ENCODE assay signal across 22 mouse cellular contexts in the genomic region with DNA sequence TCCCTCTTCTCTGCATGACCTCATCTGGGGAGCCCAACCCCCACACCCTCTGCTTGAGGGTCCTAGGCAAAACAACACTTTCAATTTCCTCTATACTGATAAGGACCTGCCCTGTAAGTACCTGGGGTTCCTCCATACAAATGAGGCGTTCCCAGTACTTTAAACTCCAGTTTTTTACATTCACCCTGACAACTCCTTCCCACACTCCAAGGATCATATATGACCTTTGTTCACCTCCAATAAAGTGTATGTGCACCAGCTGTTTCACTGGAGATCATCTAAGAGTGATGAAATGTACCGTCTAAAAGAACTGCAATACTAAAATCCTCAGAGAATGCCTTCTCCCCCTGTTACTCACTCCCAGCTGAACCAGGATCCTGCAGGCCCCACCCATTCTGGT.
DNase-seq lines count a peak whose midpoint lies in the region; ATAC-seq and TF ChIP-seq lines count a peak whose summit lies in the region.
"Had no signal": no experiment of that assay in that cellular context is flagged by ENCODE, and none has a peak within 500 bp of the region (broad histone marks: within the 10 kb centered on the region; RNA-seq: fewer than 3 reads in every experiment).

No protein-coding gene starts in this region.

- no peak overlapping the region for H3K4me2 ChIP-seq in intestine, embryonic 15.5 days (replicated peaks)
- H3K4me2 ChIP-seq in intestine, embryonic 16.5 days (ENCODE audit: low read depth, low read length) = no peak overlapping the region
- no peak overlapping the region for H3K4me2 ChIP-seq in heart, embryonic 11.5 days
- H3K4me2 ChIP-seq: embryonic facial prominence, embryonic 13.5 days; embryonic facial prominence, embryonic 15.5 days; forebrain, embryonic 12.5 days had no signal

- H3K9me3 ChIP-seq in intestine, embryonic 15.5 days = no peaks in the 10 kb centered on the region
- H3K9me3 ChIP-seq in intestine, embryonic 16.5 days (ENCODE audit: control insufficient read depth, low read length) = no peaks in the 10 kb centered on the region
- H3K9me3 ChIP-seq in heart, embryonic 11.5 days (replicated peaks; ENCODE audit: control insufficient read depth, low read length) = no peaks in the 10 kb centered on the region
- H3K9me3 ChIP-seq: embryonic facial prominence, embryonic 13.5 days; embryonic facial prominence, embryonic 15.5 days; forebrain, embryonic 10.5 days; forebrain, embryonic 12.5 days had no signal

- H3K27me3 ChIP-seq in intestine, embryonic 15.5 days (replicated peaks) = no peaks in the 10 kb centered on the region
- no peaks in the 10 kb centered on the region for H3K27me3 ChIP-seq in intestine, embryonic 16.5 days (replicated peaks; ENCODE audit: control insufficient read depth, insufficient read depth, low read length)
- H3K27me3 ChIP-seq in thymus, adult 2 months (ENCODE audit: control insufficient read depth, insufficient read depth, low read length) = no peaks in the 10 kb centered on the region
- no peaks in the 10 kb centered on the region for H3K27me3 ChIP-seq in heart, embryonic 11.5 days (ENCODE audit: control insufficient read depth, insufficient read depth, low read length)
- H3K27me3 ChIP-seq: embryonic facial prominence, embryonic 13.5 days; embryonic facial prominence, embryonic 15.5 days; forebrain, embryonic 12.5 days had no signal

- no peaks in the 10 kb centered on the region for H3K4me1 ChIP-seq in intestine, embryonic 15.5 days (replicated peaks)
- no peaks in the 10 kb centered on the region for H3K4me1 ChIP-seq in intestine, embryonic 16.5 days (ENCODE audit: control insufficient read depth, insufficient read depth, low read length)
- H3K4me1 ChIP-seq in thymus, adult 2 months (replicated peaks; ENCODE audit: control insufficient read depth, insufficient read depth, low read length) = no peaks in the 10 kb centered on the region
- H3K4me1 ChIP-seq in heart, embryonic 11.5 days (ENCODE audit: control insufficient read depth, insufficient read depth, low read length) = no peaks in the 10 kb centered on the region
- H3K4me1 ChIP-seq: embryonic facial prominence, embryonic 13.5 days; embryonic facial prominence, embryonic 15.5 days; forebrain, embryonic 12.5 days had no signal

- no peak overlapping the region for H3K9ac ChIP-seq in intestine, embryonic 15.5 days
- no peak overlapping the region for H3K9ac ChIP-seq in intestine, embryonic 16.5 days (ENCODE audit: low read depth, low read length)
- H3K9ac ChIP-seq in heart, embryonic 11.5 days (ENCODE audit: low read depth, low read length) = no peak overlapping the region
- H3K9ac ChIP-seq: embryonic facial prominence, embryonic 13.5 days; embryonic facial prominence, embryonic 15.5 days; forebrain, embryonic 12.5 days had no signal

- DNase-seq in large intestine, adult 2 months (ENCODE audit: low read depth, low spot score) = peak; percentile 35
- DNase-seq in liver = no peak
- DNase-seq in thymus, adult 2 months = no peak
- DNase-seq: adrenal gland, adult 2 months; adrenal gland, postnatal 10 days; adrenal gland, postnatal 25 days; cerebellum, adult 11 months; cerebellum, adult 18-20 months; cerebellum, adult 8-10 months; cerebellum, adult 9-11 months; cerebellum, postnatal 14 days; cerebellum, postnatal 36 days; embryo, embryonic 11 days had no signal

- WGBS in intestine, embryonic 15.5 days = 29% methylated on average over 2 of the region's 2 CpGs
- WGBS in intestine, embryonic 16.5 days = 39% methylated on average over 2 of the region's 2 CpGs
- WGBS in large intestine, adult 2 months = 17% methylated on average over 2 of the region's 2 CpGs
- 84% methylated on average over 2 of the region's 2 CpGs for WGBS in thymus, adult 2 months
- 44% methylated on average over 2 of the region's 2 CpGs for WGBS in heart, embryonic 11.5 days (ENCODE audit: insufficient replicate concordance)

- no peak for TF ChIP-seq CTCF in thymus, adult 2 months (IDR thresholded peaks at IDR 0.05; ENCODE audit: borderline replicate concordance, control insufficient read depth, extremely low read depth, insufficient read depth, low read length, poor library complexity)

- ATAC-seq in intestine, embryonic 15.5 days = peak; percentile 91
- ATAC-seq in intestine, embryonic 16.5 days = peak; percentile 96
- no peak for ATAC-seq in heart, embryonic 11.5 days (replicated peaks; ENCODE audit: insufficient number of reproducible peaks, low FRiP score, low TSS enrichment)
- ATAC-seq: forebrain, embryonic 14.5 days had no signal

- no peaks in the 10 kb centered on the region for H3K36me3 ChIP-seq in intestine, embryonic 15.5 days
- no peaks in the 10 kb centered on the region for H3K36me3 ChIP-seq in intestine, embryonic 16.5 days (ENCODE audit: control insufficient read depth, insufficient read depth, low read length)
- H3K36me3 ChIP-seq in thymus, adult 2 months (ENCODE audit: control insufficient read depth, insufficient read depth, low read length) = no peaks in the 10 kb centered on the region
- no peaks in the 10 kb centered on the region for H3K36me3 ChIP-seq in heart, embryonic 11.5 days (ENCODE audit: control insufficient read depth, insufficient read depth, low read length)
- H3K36me3 ChIP-seq: embryonic facial prominence, embryonic 13.5 days; embryonic facial prominence, embryonic 15.5 days; forebrain, embryonic 10.5 days; forebrain, embryonic 12.5 days had no signal

- no peak overlapping the region for H3K4me3 ChIP-seq in intestine, embryonic 15.5 days (replicated peaks)
- H3K4me3 ChIP-seq in intestine, embryonic 16.5 days (ENCODE audit: low read length) = no peak overlapping the region
- no peak overlapping the region for H3K4me3 ChIP-seq in thymus, adult 2 months (ENCODE audit: control insufficient read depth, insufficient read depth, low read length)
- no peak overlapping the region for H3K4me3 ChIP-seq in heart, embryonic 11.5 days (ENCODE audit: low read depth, low read length)
- H3K4me3 ChIP-seq: embryonic facial prominence, embryonic 13.5 days; embryonic facial prominence, embryonic 15.5 days; erythroblast, embryonic 14.5 days; forebrain, embryonic 10.5 days; forebrain, embryonic 12.5 days had no signal

- TF ChIP-seq POLR2A in thymus, adult 2 months (IDR thresholded peaks at IDR 0.05; ENCODE audit: control insufficient read depth, extremely low read depth, insufficient read depth, low read length, poor library complexity) = no peak

- no peak overlapping the region for H3K27ac ChIP-seq in intestine, embryonic 15.5 days
- H3K27ac ChIP-seq in intestine, embryonic 16.5 days (ENCODE audit: low read length) = no peak overlapping the region
- H3K27ac ChIP-seq in thymus, adult 2 months (ENCODE audit: control insufficient read depth, insufficient read depth, low read length) = no peak overlapping the region
- H3K27ac ChIP-seq in heart, embryonic 11.5 days (ENCODE audit: low read depth, low read length) = no peak overlapping the region
- H3K27ac ChIP-seq: embryonic facial prominence, embryonic 13.5 days; embryonic facial prominence, embryonic 15.5 days; forebrain, embryonic 10.5 days; forebrain, embryonic 12.5 days had no signal
